Mouse (Mus musculus) cortical plate, adult 2 months (tissue): ENCODE measurements around the gene Plekhf1.

Source experiments
- CTCF ChIP-seq: fragments of 200-500 bp; IDR thresholded peaks from 2 replicates; pipeline ENCODE4 v1.5.1; 2011; ENCODE audit warnings: mild to moderate bottlenecking, control low read depth, low read length; ENCODE audit not compliant: insufficient read depth; ENCODE audit errors: extremely low read depth
- POLR2A ChIP-seq: fragments of 200-500 bp; IDR thresholded peaks from 2 replicates; pipeline ENCODE4 v1.6.1; 2011; ENCODE audit warnings: mild to moderate bottlenecking, low read length, control low read depth; ENCODE audit not compliant: insufficient read depth; ENCODE audit errors: extremely low read depth

DNA sequence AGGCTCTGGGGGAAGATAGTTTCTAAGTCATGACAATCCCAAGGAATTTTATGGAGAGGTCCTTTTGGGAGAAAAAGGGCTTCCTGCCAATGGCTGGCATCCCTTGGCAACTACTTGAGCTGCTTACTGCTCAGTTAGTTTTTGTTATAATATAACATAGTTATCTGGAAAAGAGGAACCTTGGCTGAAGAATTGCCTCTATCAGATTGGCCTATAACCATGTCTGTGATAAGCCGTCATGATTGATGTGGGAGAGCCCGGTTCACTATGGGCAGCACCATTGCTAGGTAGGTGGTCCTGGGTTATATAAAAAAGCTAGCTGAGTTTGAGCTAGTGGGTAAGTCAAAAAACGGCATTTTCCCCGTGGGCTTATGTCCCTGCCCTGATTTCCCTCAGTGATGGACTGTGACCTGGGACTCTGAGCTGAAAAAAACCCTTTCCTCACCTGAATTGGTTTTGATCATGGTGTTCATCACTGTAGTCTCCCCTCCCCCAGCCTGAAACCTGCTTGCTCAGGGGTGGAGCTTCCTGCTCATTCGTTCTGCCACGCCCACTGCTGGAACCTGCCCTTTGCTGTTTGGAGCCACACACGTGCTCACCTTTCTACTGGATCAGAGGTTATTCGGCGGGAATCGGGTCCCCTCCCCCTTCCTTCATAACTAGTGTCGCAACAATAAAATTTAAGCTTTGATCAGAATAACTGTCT lies 8.7 kb upstream of the Plekhf1 start:
- TF ChIP-seq CTCF, result no peak
- TF ChIP-seq POLR2A, result no peak
